Mouse (Mus musculus) testis, adult 2 months (tissue): Measurements from ENCODE around the gene Mtus2. TPM values are rescaled to one million over a fixed set of nuclear protein-coding genes. Genes with fewer than 3 reads are reported as not detected.

Experiments used
- H3K27ac ChIP-seq: fragments of 200-500 bp; 2 replicates; pipeline ENCODE4 v1.5.1; 2012; ENCODE audit warnings: low read depth, low read length; ENCODE audit not compliant: control insufficient read depth, insufficient read depth
- H3K27me3 ChIP-seq: fragments of 200-500 bp; 2 replicates; pipeline ENCODE4 v1.6.1; 2012; ENCODE audit warnings: mild to moderate bottlenecking, low read length, moderate library complexity; ENCODE audit not compliant: control insufficient read depth, insufficient read depth
- H3K36me3 ChIP-seq: fragments of 200-500 bp; 2 replicates; pipeline ENCODE4 v1.6.1; 2012; ENCODE audit warnings: mild to moderate bottlenecking, low read length; ENCODE audit not compliant: control insufficient read depth, insufficient read depth
- H3K4me1 ChIP-seq: fragments of 200-500 bp; 2 replicates; pipeline ENCODE4 v1.6.1; 2012; ENCODE audit warnings: low read length; ENCODE audit not compliant: control insufficient read depth, insufficient read depth
- H3K4me3 ChIP-seq: fragments of 200-500 bp; 2 replicates; pipeline ENCODE4 v1.5.1; 2012; ENCODE audit warnings: low read depth, mild to moderate bottlenecking, low read length, moderate library complexity, mixed read lengths; ENCODE audit not compliant: control insufficient read depth
- CTCF ChIP-seq: fragments of 200-500 bp; IDR thresholded peaks from 2 replicates; pipeline ENCODE4 v1.5.1; 2012; ENCODE audit warnings: low read depth, mild to moderate bottlenecking, inconsistent platforms, low read length, moderate library complexity; ENCODE audit not compliant: control insufficient read depth, insufficient read depth, insufficient replicate concordance
- POLR2A ChIP-seq: fragments of 200-500 bp; IDR thresholded peaks from 2 replicates; pipeline ENCODE4 v1.6.1; 2012; ENCODE audit warnings: low read depth, mild to moderate bottlenecking, inconsistent platforms, low read length, moderate library complexity; ENCODE audit not compliant: control insufficient read depth
- polyA plus RNA-seq: library from polyadenylated mRNA; depleted of rRNA; stranded (reverse); fragments of >200 nt; gene quantifications from 2 replicates; pipeline ENCODE4 v1.2.3, GENCODE M21; 2012

Mtus2 gene
- polyA plus RNA-seq, 1 experiment = 1.8 TPM

- TF ChIP-seq POLR2A (no peak), CTCF (peak; percentile 29; the same call in 1 of the 2 replicates)
- Histone ChIP-seq H3K27me3 (no peaks in the 10 kb centered on the region), H3K4me3 (no peak overlapping the region), H3K4me1 (no peaks in the 10 kb centered on the region), H3K27ac (no peak overlapping the region), H3K36me3 (no peaks in the 10 kb centered on the region)
Observed at GRCm38 (mm10) chr5:148107324-148107723, 150.2 kb downstream of the Mtus2 start.

GRCm38 (mm10) chr5:148107890-148108289 lies 150.8 kb downstream of the Mtus2 start:
- H3K4me3 ChIP-seq = no peak overlapping the region
- no peaks in the 10 kb centered on the region for H3K36me3 ChIP-seq
- H3K4me1 ChIP-seq = no peaks in the 10 kb centered on the region
- TF ChIP-seq POLR2A (no peak), CTCF (no peak)
- no peak overlapping the region for H3K27ac ChIP-seq
- no peaks in the 10 kb centered on the region for H3K27me3 ChIP-seq

GRCm38 (mm10) chr5:148108314-148108713 lies 151.2 kb downstream of the Mtus2 start:
- TF ChIP-seq CTCF = no peak
- no peak for TF ChIP-seq POLR2A
- H3K4me3 ChIP-seq = no peak overlapping the region
- H3K27me3 ChIP-seq = no peaks in the 10 kb centered on the region
- no peaks in the 10 kb centered on the region for H3K36me3 ChIP-seq
- no peaks in the 10 kb centered on the region for H3K4me1 ChIP-seq
- no peak overlapping the region for H3K27ac ChIP-seq

- no peaks in the 10 kb centered on the region for H3K27me3 ChIP-seq
- no peak overlapping the region for H3K27ac ChIP-seq
- no peaks in the 10 kb centered on the region for H3K36me3 ChIP-seq
- no peaks in the 10 kb centered on the region for H3K4me1 ChIP-seq
- no peak for TF ChIP-seq CTCF
- TF ChIP-seq POLR2A = no peak
- no peak overlapping the region for H3K4me3 ChIP-seq
Observed at GRCm38 (mm10) chr5:148115207-148115817, 158.2 kb downstream of the Mtus2 start.

- no peaks in the 10 kb centered on the region for H3K36me3 ChIP-seq
- TF ChIP-seq CTCF (no peak), POLR2A (no peak)
- H3K27me3 ChIP-seq = no peaks in the 10 kb centered on the region
- H3K4me3 ChIP-seq = no peak overlapping the region
- H3K4me1 ChIP-seq = no peaks in the 10 kb centered on the region
- no peak overlapping the region for H3K27ac ChIP-seq
Observed at GRCm38 (mm10) chr5:148124354-148124753, 167.2 kb downstream of the Mtus2 start.

GRCm38 (mm10) chr5:148130691-148131457 lies 173.8 kb downstream of the Mtus2 start:
- Histone ChIP-seq H3K4me1 (no peaks in the 10 kb centered on the region), H3K4me3 (no peak overlapping the region), H3K27ac (no peak overlapping the region), H3K27me3 (no peaks in the 10 kb centered on the region), H3K36me3 (no peaks in the 10 kb centered on the region)
- TF ChIP-seq POLR2A (no peak), CTCF (no peak)

- H3K4me1 ChIP-seq = no peaks in the 10 kb centered on the region
- TF ChIP-seq CTCF (no peak), POLR2A (no peak)
- H3K4me3 ChIP-seq = no peak overlapping the region
- no peak overlapping the region for H3K27ac ChIP-seq
- H3K36me3 ChIP-seq = no peaks in the 10 kb centered on the region
- no peaks in the 10 kb centered on the region for H3K27me3 ChIP-seq
Observed at GRCm38 (mm10) chr5:148131458-148132131, 174.5 kb downstream of the Mtus2 start.
